ENCODE assay signal across 8 mouse cellular contexts in the genomic region with DNA sequence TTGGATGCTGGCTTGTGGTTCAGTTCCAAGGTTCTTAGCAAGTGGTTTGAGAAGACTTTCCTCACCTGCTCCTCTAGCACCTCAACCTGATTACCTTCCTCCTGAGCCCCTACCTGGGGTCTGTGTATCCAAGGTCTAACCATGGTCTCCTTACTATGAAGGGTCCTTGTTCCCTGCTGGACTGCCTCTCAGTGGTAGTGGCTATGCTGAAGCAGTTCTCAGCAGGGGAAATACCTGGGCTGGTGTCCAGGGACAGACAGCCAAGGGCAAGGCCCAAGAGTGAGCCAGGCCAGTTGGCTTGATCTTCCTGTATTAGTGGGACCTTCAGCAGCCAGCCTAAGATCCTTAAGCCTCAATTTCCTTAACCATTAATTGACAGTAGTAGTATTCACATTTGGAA.
DNase-seq lines count a peak whose midpoint lies in the region; ATAC-seq lines count a peak whose summit lies in the region.

No protein-coding gene starts in this region.

- DNase-seq in cerebellum, postnatal 4 days (ENCODE audit: low spot score in 2 of 2): no peak
- DNase-seq in adrenal gland, postnatal 10 days: peak; percentile 70
- peak; percentile 84 for DNase-seq in gastrocnemius, adult 18-20 months (ENCODE audit: low spot score)
- peak; percentile 78 for DNase-seq in kidney, adult 9 months
- DNase-seq in T-cell, adult 2 months (ENCODE audit: low spot score): no peak
- DNase-seq in left cerebral cortex, postnatal 25 days (ENCODE audit: low spot score in 2 of 2): no peak
- no peak for DNase-seq in left cerebral cortex, adult 9 months (ENCODE audit: low spot score in 2 of 2)

- peak; percentile 62; the same call in 1 of the 2 replicates for ATAC-seq in cerebellum, adult (ENCODE audit: insufficient number of reproducible peaks, low FRiP score, low TSS enrichment)

- intact Hi-C loops in left cerebral cortex, postnatal 25 days (cut with DNase I): no loop called here

Comparison
In these comparisons a context has a peak if more than half of its experiments do, and no peak if none do; other contexts are left out.
1. DNase-seq: peak in adrenal gland, postnatal 10 days (single experiment), gastrocnemius, adult 18-20 months (single experiment) and kidney, adult 9 months (single experiment); none in cerebellum, postnatal 4 days (0 of 2), T-cell, adult 2 months (single experiment), left cerebral cortex, postnatal 25 days (0 of 2) and left cerebral cortex, adult 9 months (0 of 2).